Mouse (Mus musculus): ENCODE results near the gene Bckdk. TPM values are rescaled to one million over a fixed set of nuclear protein-coding genes. Genes with fewer than 3 reads are reported as not detected.
A peak's percentile ranks its signal among the peaks of the same experiment; 100 is the strongest.
"Not testable (repeated sequence)": the region's sequence is repeated elsewhere in the genome, so short reads cannot be mapped to it uniquely, and the experiment has no call there.

The Bckdk gene
- polyA plus RNA-seq, 1 experiment from 2014 or later = 141 TPM

DNA sequence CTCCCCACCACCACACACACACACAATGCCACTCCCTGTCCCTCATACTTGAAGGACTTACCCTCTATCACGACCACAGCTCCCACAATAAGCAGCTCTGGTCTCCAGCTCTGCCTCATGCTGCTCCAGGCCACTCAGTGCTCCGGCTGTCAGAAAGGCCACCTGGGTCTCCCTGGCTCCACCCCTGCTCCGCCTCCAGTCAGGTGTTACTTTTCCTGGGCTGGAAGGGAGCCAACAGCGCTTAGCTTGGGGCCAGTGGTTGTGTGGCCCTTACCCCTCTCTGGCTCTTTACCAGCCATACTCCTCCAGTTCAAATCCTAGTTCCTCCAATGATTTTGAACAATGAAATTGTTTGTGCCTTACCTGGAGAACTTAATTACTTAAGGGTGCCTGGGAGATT, 13.1 kb upstream of the Bckdk start, which contains the start of gene Prss53:
Prss53 (minus strand) TSS at position 173 of the 400 bp plus-strand sequence.
- no peak within 1 kb of the TSS for H3K9ac ChIP-seq (ENCODE audit: low read length)
- no peak within 1 kb of the TSS for H3K27ac ChIP-seq (ENCODE audit: low read length)
- H3K4me2 ChIP-seq (ENCODE audit: low read depth, low read length) = no peak within 1 kb of the TSS
- no peak within 1 kb of the TSS for H3K4me3 ChIP-seq (ENCODE audit: low read length)
- H3K27me3 ChIP-seq (ENCODE audit: control insufficient read depth, insufficient read depth, low read length) = no peaks in the 10 kb centered on the region
- H3K9me3 ChIP-seq (replicated peaks; ENCODE audit: control insufficient read depth, low read length) = no peaks in the 10 kb centered on the region
- H3K4me1 ChIP-seq (ENCODE audit: control insufficient read depth, insufficient read depth, low read length) = peaks cover 8% of the 10 kb centered on the region
- peaks cover 13% of the 10 kb centered on the region for H3K36me3 ChIP-seq (ENCODE audit: control insufficient read depth, insufficient read depth)
- no peak for ATAC-seq (replicated peaks; ENCODE audit: extremely low read depth, insufficient read depth, low FRiP score)
- 36% methylated on average over 4 of the region's 4 CpGs for WGBS

DNA sequence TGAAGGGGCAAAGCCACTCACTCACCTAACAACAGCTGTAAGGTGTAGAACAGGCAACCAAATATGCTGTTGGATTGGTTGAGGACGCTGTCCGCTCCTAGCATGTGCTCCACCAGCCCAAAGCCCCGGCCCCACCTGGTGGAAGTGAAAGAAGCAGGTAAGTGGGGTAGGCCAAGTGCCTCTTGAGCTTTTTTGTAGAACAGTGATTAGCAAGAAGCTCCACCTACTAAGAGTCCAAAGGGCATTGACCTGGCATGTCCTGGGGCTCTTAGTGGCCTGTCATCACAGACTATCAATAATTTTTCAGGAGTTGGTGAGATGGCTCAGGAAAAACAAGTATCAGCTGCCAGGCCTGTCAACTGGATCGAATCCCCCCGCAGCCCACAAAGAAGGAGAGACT, 9.4 kb upstream of the Bckdk start:
- no peaks in the 10 kb centered on the region for H3K27me3 ChIP-seq (ENCODE audit: control insufficient read depth, insufficient read depth, low read length)
- 68% methylated on average over 5 of the region's 5 CpGs for WGBS
- peak overlapping the region; percentile 81 for H3K9ac ChIP-seq (ENCODE audit: low read length)
- peak overlapping the region; percentile 77 for H3K4me3 ChIP-seq (ENCODE audit: low read length)
- no peak overlapping the region for H3K27ac ChIP-seq (ENCODE audit: low read length)
- no peak for ATAC-seq (replicated peaks; ENCODE audit: extremely low read depth, insufficient read depth, low FRiP score)
- H3K9me3 ChIP-seq (replicated peaks; ENCODE audit: control insufficient read depth, low read length) = no peaks in the 10 kb centered on the region
- peak overlapping the region; percentile 92 for H3K4me2 ChIP-seq (ENCODE audit: low read depth, low read length)
- 0 out of 2 replicates have a peak, but pooled peaks cover 5% of the 10 kb centered on the region for H3K36me3 ChIP-seq (ENCODE audit: control insufficient read depth, insufficient read depth)
- peaks cover 8% of the 10 kb centered on the region for H3K4me1 ChIP-seq (ENCODE audit: control insufficient read depth, insufficient read depth, low read length)

DNA sequence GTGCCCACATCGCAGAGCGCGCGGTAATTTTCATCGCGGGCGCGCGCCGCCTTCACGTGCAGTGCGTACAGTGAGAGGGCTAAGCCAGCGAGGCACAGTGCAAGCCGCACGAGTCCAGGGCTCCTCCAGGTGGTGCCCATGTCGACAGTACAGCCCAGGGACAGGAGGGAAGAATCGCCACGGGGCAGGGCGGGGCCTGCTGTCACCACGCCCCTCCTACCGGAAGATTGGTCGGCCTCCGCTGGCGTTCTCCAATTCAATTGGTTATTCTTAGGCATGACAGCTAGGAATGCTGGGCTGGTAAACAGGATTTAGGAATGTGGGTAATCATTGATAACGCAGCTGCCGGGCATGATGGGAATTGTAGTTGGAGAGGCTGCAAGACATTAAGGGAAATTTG, 8.4 kb upstream of the Bckdk start, which contains the start of the genes Gm21974 and Vkorc1:
Gm21974 (minus strand) TSS at position 13 of the 400 bp plus-strand sequence.
Vkorc1 (minus strand) TSS at position 176 of the 400 bp plus-strand sequence.
- H3K27me3 ChIP-seq (ENCODE audit: control insufficient read depth, insufficient read depth, low read length) = no peaks in the 10 kb centered on the region
- H3K4me1 ChIP-seq (ENCODE audit: control insufficient read depth, insufficient read depth, low read length) = peaks cover 8% of the 10 kb centered on the region
- H3K4me3 ChIP-seq (ENCODE audit: low read length) = peak within 1 kb of the TSS; percentile 77
- H3K27ac ChIP-seq (ENCODE audit: low read length) = peak within 1 kb of the TSS; percentile 81
- under 1% methylated on average over 26 of the region's 26 CpGs for WGBS
- H3K36me3 ChIP-seq (ENCODE audit: control insufficient read depth, insufficient read depth) = 0 out of 2 replicates have a peak, but pooled peaks cover 5% of the 10 kb centered on the region
- peak within 1 kb of the TSS; percentile 81 for H3K9ac ChIP-seq (ENCODE audit: low read length)
- H3K9me3 ChIP-seq (replicated peaks; ENCODE audit: control insufficient read depth, low read length) = no peaks in the 10 kb centered on the region
- ATAC-seq (replicated peaks; ENCODE audit: extremely low read depth, insufficient read depth, low FRiP score) = peak; percentile 98
- H3K4me2 ChIP-seq (ENCODE audit: low read depth, low read length) = peak within 1 kb of the TSS; percentile 92

DNA sequence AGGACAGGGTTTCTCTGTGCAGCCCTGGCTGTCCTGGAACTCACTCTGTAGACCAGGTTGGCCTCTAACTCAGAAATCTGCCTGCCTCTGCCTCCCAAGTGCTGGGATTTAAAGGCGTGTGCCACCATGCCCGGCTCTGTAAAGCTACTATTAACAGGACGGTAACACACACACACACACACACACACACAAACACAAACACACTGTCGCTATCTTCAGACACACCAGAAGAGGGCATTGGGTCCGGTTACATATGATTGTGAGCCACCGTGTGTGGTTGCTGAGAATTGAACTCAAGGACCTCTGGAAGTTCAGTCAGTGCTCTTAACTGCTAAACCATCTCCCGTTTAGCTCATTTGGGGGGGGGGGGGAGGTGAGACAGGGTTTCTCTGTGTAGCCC, 8.0 kb upstream of the Bckdk start:
- H3K36me3 ChIP-seq (ENCODE audit: control insufficient read depth, insufficient read depth); H3K9me3 ChIP-seq (replicated peaks; ENCODE audit: control insufficient read depth, low read length); H3K9ac ChIP-seq (ENCODE audit: low read length); ATAC-seq (replicated peaks; ENCODE audit: extremely low read depth, insufficient read depth, low FRiP score); H3K4me1 ChIP-seq (ENCODE audit: control insufficient read depth, insufficient read depth, low read length); H3K27ac ChIP-seq (ENCODE audit: low read length); H3K27me3 ChIP-seq (ENCODE audit: control insufficient read depth, insufficient read depth, low read length): not testable (repeated sequence)
- 59% methylated on average over 7 of the region's 7 CpGs for WGBS
- H3K4me3 ChIP-seq (ENCODE audit: low read length) = peak overlapping the region; percentile 77
- H3K4me2 ChIP-seq (ENCODE audit: low read depth, low read length) = peak overlapping the region; percentile 92

DNA sequence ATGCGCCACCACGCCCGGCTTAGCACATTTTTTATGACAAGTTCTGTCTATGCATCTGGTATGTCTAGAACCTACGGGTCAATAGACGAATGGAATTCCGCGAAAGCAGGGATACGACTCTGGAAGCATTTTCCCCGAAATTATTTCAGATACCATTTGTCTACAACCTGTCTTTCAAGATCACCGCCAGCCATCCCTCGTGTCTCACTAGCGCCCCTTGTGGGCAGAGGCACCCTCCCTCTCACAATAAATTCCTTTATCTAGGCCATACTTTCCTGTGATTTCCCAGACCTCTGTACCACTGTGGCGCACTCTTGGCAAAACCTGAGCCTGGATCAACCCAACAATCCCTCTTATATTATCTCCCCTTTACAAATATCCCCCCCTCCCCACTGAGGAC, 7.5 kb upstream of the Bckdk start:
- no peak overlapping the region for H3K27ac ChIP-seq (ENCODE audit: low read length)
- no peak overlapping the region for H3K4me2 ChIP-seq (ENCODE audit: low read depth, low read length)
- no peak for ATAC-seq (replicated peaks; ENCODE audit: extremely low read depth, insufficient read depth, low FRiP score)
- H3K27me3 ChIP-seq (ENCODE audit: control insufficient read depth, insufficient read depth, low read length) = no peaks in the 10 kb centered on the region
- WGBS = 55% methylated on average over 13 of the region's 13 CpGs
- H3K9me3 ChIP-seq (replicated peaks; ENCODE audit: control insufficient read depth, low read length) = no peaks in the 10 kb centered on the region
- H3K4me1 ChIP-seq (ENCODE audit: control insufficient read depth, insufficient read depth, low read length) = peaks cover 8% of the 10 kb centered on the region
- H3K9ac ChIP-seq (ENCODE audit: low read length) = no peak overlapping the region
- H3K36me3 ChIP-seq (ENCODE audit: control insufficient read depth, insufficient read depth) = 0 out of 2 replicates have a peak, but pooled peaks cover 5% of the 10 kb centered on the region
- H3K4me3 ChIP-seq (ENCODE audit: low read length) = no peak overlapping the region

DNA sequence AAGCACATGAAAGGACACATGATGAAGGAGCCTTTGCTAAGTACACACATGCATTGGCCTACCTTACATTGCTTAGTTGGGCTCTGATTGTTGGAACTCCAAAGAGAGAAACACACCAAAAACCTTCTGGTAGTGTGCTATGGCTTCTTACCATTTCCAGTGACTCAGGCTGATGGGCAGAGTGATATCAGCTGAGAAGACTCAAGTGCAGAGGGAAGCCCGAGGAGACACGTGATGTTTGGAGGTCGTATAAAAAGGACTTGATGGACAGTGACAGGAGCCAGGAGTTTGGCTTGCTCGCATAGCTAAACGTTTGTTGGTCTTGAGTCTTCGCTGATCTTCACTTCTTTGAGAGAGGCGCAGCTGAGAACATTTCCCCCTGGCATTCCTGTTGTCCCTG, 6.3 kb upstream of the Bckdk start:
- 0 out of 2 replicates have a peak, but pooled peaks cover 5% of the 10 kb centered on the region for H3K36me3 ChIP-seq (ENCODE audit: control insufficient read depth, insufficient read depth)
- ATAC-seq (replicated peaks; ENCODE audit: extremely low read depth, insufficient read depth, low FRiP score) = no peak
- no peak overlapping the region for H3K9ac ChIP-seq (ENCODE audit: low read length)
- H3K4me2 ChIP-seq (ENCODE audit: low read depth, low read length) = no peak overlapping the region
- H3K27ac ChIP-seq (ENCODE audit: low read length) = no peak overlapping the region
- H3K4me1 ChIP-seq (ENCODE audit: control insufficient read depth, insufficient read depth, low read length) = peaks cover 8% of the 10 kb centered on the region
- no peaks in the 10 kb centered on the region for H3K9me3 ChIP-seq (replicated peaks; ENCODE audit: control insufficient read depth, low read length)
- WGBS = 77% methylated on average over 7 of the region's 7 CpGs
- H3K27me3 ChIP-seq (ENCODE audit: control insufficient read depth, insufficient read depth, low read length) = no peaks in the 10 kb centered on the region
- H3K4me3 ChIP-seq (ENCODE audit: low read length) = no peak overlapping the region

DNA sequence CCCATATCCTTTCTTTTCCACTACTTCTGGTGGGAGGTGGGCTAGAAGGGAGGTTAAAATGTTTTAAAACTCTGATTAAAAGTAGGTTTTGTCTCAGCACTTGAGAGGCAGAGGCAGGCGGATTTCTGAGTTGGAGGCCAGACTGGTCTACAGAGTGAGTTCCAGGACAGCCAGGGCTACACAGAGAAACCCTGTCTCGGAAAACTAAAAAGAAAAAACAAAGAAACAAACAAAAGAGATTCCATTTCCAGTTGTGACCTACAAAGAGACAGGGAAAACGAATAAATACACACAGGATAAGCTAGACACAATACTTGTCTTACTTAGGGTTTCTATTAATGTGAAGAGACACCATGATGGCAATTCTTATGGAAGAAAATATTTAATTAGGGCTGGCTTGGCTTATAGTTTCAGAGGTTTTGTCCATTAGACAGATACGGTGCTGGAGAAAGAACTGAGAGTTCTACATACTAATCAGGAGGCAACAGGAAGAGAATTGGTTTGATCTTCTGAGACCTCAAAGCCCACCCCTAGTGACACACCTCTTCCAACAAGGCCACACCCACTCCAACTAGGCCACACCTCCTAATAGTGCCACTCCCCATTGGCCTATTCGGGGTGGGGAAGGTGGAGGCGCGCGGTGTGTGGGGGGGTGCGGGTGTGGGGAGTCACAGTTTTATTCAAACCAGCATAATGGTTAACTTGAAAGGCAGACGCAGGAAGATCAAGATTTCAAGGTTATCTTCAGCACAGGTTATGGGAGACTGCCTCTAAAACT, 5.5 kb upstream of the Bckdk start:
- Histone ChIP-seq H3K36me3 (ENCODE audit: control insufficient read depth, insufficient read depth) (no peaks in the 10 kb centered on the region), H3K4me3 (ENCODE audit: low read length) (no peak overlapping the region), H3K4me2 (ENCODE audit: low read depth, low read length) (no peak overlapping the region), H3K27me3 (ENCODE audit: control insufficient read depth, insufficient read depth, low read length) (no peaks in the 10 kb centered on the region), H3K4me1 (ENCODE audit: control insufficient read depth, insufficient read depth, low read length) (peaks cover 8% of the 10 kb centered on the region), H3K9ac (ENCODE audit: low read length) (no peak overlapping the region), H3K27ac (ENCODE audit: low read length) (no peak overlapping the region), H3K9me3 (replicated peaks; ENCODE audit: control insufficient read depth, low read length) (no peaks in the 10 kb centered on the region)
- ATAC-seq (replicated peaks; ENCODE audit: extremely low read depth, insufficient read depth, low FRiP score) = no peak
- 35% methylated on average over 10 of the region's 10 CpGs for WGBS

DNA sequence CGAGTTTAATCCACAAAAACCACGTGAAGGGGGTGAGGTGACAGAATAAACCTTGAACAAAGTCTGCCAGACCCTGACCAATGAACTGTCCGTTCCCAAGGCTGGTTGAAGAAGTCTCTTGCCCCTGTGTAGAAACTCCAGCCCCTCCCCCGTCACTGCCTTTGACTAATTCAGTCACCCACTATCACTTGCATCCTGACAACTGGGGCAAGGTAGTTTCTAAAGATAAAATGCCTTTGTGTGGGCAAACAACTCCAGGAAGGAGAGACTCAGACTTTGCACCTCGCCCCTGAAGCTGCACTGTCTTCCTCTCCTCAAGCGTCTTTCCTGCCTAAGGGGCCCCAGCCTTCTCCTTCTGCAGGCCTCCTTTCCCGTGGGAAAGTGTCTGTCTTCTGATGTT, 3.9 kb upstream of the Bckdk start:
- no peak overlapping the region for H3K4me2 ChIP-seq (ENCODE audit: low read depth, low read length)
- ATAC-seq (replicated peaks; ENCODE audit: extremely low read depth, insufficient read depth, low FRiP score) = no peak
- no peaks in the 10 kb centered on the region; the same call in 1 of the 2 replicates for H3K36me3 ChIP-seq (ENCODE audit: control insufficient read depth, insufficient read depth)
- H3K4me1 ChIP-seq (ENCODE audit: control insufficient read depth, insufficient read depth, low read length) = peaks cover 5% of the 10 kb centered on the region
- H3K27me3 ChIP-seq (ENCODE audit: control insufficient read depth, insufficient read depth, low read length) = no peaks in the 10 kb centered on the region
- WGBS = 21% methylated on average over 7 of the region's 7 CpGs
- no peak overlapping the region for H3K9ac ChIP-seq (ENCODE audit: low read length)
- H3K9me3 ChIP-seq (replicated peaks; ENCODE audit: control insufficient read depth, low read length) = no peaks in the 10 kb centered on the region
- no peak overlapping the region for H3K4me3 ChIP-seq (ENCODE audit: low read length)
- no peak overlapping the region for H3K27ac ChIP-seq (ENCODE audit: low read length)

DNA sequence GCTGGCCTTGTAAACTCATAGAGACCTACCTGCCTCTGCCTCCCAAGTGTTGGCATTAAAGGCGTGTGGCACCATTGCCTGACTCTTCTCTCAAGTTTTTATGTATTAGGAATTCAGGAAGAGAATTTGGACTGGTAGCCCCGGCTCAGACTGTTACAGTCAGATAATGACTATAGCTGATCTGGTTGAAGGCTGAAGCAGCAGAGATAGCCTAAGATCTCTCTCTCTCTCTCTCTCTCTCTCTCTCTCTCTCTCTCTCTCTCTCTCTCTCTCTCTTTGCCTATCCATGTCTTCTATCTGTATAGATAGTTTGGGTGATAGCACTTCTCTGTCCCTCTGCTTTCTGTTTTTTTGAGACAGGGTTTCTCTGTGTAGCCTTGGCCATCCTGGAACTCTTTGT, 2.1 kb upstream of the Bckdk start:
- 62% methylated on average over 2 of the region's 2 CpGs for WGBS
- Histone ChIP-seq H3K27me3 (ENCODE audit: control insufficient read depth, insufficient read depth, low read length) (no peaks in the 10 kb centered on the region), H3K4me3 (ENCODE audit: low read length) (no peak overlapping the region), H3K36me3 (ENCODE audit: control insufficient read depth, insufficient read depth) (peaks cover 17% of the 10 kb centered on the region), H3K4me1 (ENCODE audit: control insufficient read depth, insufficient read depth, low read length) (peaks cover 8% of the 10 kb centered on the region), H3K9me3 (replicated peaks; ENCODE audit: control insufficient read depth, low read length) (no peaks in the 10 kb centered on the region), H3K4me2 (ENCODE audit: low read depth, low read length) (no peak overlapping the region), H3K27ac (ENCODE audit: low read length) (no peak overlapping the region), H3K9ac (ENCODE audit: low read length) (no peak overlapping the region)
- ATAC-seq (replicated peaks; ENCODE audit: extremely low read depth, insufficient read depth, low FRiP score) = no peak
